Mouse (Mus musculus) gastrocnemius, adult 2 months (tissue): ENCODE measurements around the gene Irf1. TPM values are rescaled to one million over a fixed set of nuclear protein-coding genes. Genes with fewer than 3 reads are reported as not detected.

Experiments used
- DNase-seq: peaks from one replicate; pipeline ENCODE4 v3.0.0; 2022
- H3K27ac ChIP-seq: fragments of 200-600 bp; 2 replicates; pipeline ENCODE4 v1.8.1; 2022; ENCODE audit warnings: mild to moderate bottlenecking
- H3K4me3 ChIP-seq: fragments of 200-600 bp; 2 replicates; pipeline ENCODE4 v1.8.1; 2022; ENCODE audit warnings: mild to moderate bottlenecking, moderate library complexity
- CTCF ChIP-seq: fragments of 200-600 bp; IDR thresholded peaks from 2 replicates; pipeline ENCODE4 v1.8.1; 2022; ENCODE audit warnings: antibody characterized with exemption, mild to moderate bottlenecking, moderate library complexity
- intact Hi-C: fragments of 180-260 bp; cut with DNase I; formaldehyde crosslinking; loops from one replicate; pipeline ENCODE4 v1.15.1; 2025
- total RNA-seq, 2 experiments: library from RNA; stranded (reverse); gene quantifications; 2 replicates each; pipeline ENCODE4 v1.2.3; 2021

Irf1 gene
- total RNA-seq, 2 experiments from 2014 or later, result 6.2 to 7.0 TPM

GRCm38 (mm10) chr11:53794671-53795557 lies 25.1 kb downstream of the Irf1 start:
- Histone ChIP-seq H3K27ac (peak overlapping the region; percentile 77), H3K4me3 (peak overlapping the region; percentile 45)
- TF ChIP-seq CTCF, result no peak
- DNase-seq, result peak; percentile 59
- intact Hi-C loops, result no loop called here

GRCm38 (mm10) chr11:53795813-53796212 lies 26.0 kb downstream of the Irf1 start:
- no peak overlapping the region for H3K4me3 ChIP-seq
- no peak for TF ChIP-seq CTCF
- intact Hi-C loops, result no loop called here
- no peak for DNase-seq
- H3K27ac ChIP-seq, result peak overlapping the region; percentile 84

GRCm38 (mm10) chr11:53796409-53797151 lies 26.8 kb downstream of the Irf1 start:
- intact Hi-C loops, result no loop called here
- Histone ChIP-seq H3K27ac (peak overlapping the region; percentile 84), H3K4me3 (peak overlapping the region; percentile 52)
- no peak for TF ChIP-seq CTCF
- DNase-seq, result peak; percentile 73

- peak overlapping the region; percentile 84 for H3K27ac ChIP-seq
- no peak for TF ChIP-seq CTCF
- DNase-seq, result no peak
- peak overlapping the region; percentile 52; the same call in 1 of the 2 replicates for H3K4me3 ChIP-seq
- intact Hi-C loops, result no loop called here
Observed at GRCm38 (mm10) chr11:53797386-53797920, 27.6 kb downstream of the Irf1 start.

GRCm38 (mm10) chr11:53798041-53798711 lies 28.4 kb downstream of the Irf1 start:
- no peak for DNase-seq
- H3K27ac ChIP-seq, result peak overlapping the region; percentile 84; the same call in 1 of the 2 replicates
- H3K4me3 ChIP-seq, result no peak overlapping the region
- no peak for TF ChIP-seq CTCF
- intact Hi-C loops, result no loop called here

- intact Hi-C loops, result no loop called here
Observed at GRCm38 (mm10) chr11:53800036-53800435, 30.2 kb downstream of the Irf1 start.

GRCm38 (mm10) chr11:53800975-53801374 lies 31.2 kb downstream of the Irf1 start:
- no peak for DNase-seq
- TF ChIP-seq CTCF, result no peak
- Histone ChIP-seq H3K4me3 (no peak overlapping the region), H3K27ac (no peak overlapping the region)
- intact Hi-C loops, result no loop called here

More at GRCm38 (mm10) chr11:53800036-53800435, 30.2 kb downstream of the Irf1 start:
- no peak for DNase-seq
- Histone ChIP-seq H3K27ac (peak overlapping the region; percentile 46; the same call in 1 of the 2 replicates), H3K4me3 (no peak overlapping the region)
- no peak for TF ChIP-seq CTCF

- intact Hi-C loops, result no loop called here
- no peak overlapping the region for H3K4me3 ChIP-seq
- DNase-seq, result no peak
- no peak overlapping the region for H3K27ac ChIP-seq
- no peak for TF ChIP-seq CTCF
Observed at GRCm38 (mm10) chr11:53803093-53803492, 33.3 kb downstream of the Irf1 start.

- intact Hi-C loops, result no loop called here
- no peak overlapping the region for H3K27ac ChIP-seq
- TF ChIP-seq CTCF, result no peak
- H3K4me3 ChIP-seq, result no peak overlapping the region
- no peak for DNase-seq
Observed at GRCm38 (mm10) chr11:53803494-53803893, 33.7 kb downstream of the Irf1 start.

- no peak overlapping the region for H3K27ac ChIP-seq
- intact Hi-C loops, result no loop called here
- DNase-seq, result no peak
- no peak for TF ChIP-seq CTCF
- H3K4me3 ChIP-seq, result no peak overlapping the region
Observed at GRCm38 (mm10) chr11:53804569-53805344, 34.9 kb downstream of the Irf1 start.

- H3K27ac ChIP-seq, result peak overlapping the region; percentile 75
Observed at GRCm38 (mm10) chr11:53805786-53806185, 36.0 kb downstream of the Irf1 start.

More at GRCm38 (mm10) chr11:53805786-53806185, 36.0 kb downstream of the Irf1 start:
- peak; percentile 85 for DNase-seq
- intact Hi-C loops, result no loop called here
- H3K4me3 ChIP-seq, result peak overlapping the region; percentile 16; the same call in 1 of the 2 replicates
- no peak for TF ChIP-seq CTCF
